Mouse (Mus musculus) MEL (cell line): ENCODE results near the gene Col18a1. TPM values are rescaled to one million over a fixed set of nuclear protein-coding genes. Genes with fewer than 3 reads are reported as not detected.

Source experiments
- DNase-seq: peaks from one replicate; pipeline ENCODE4 v3.0.0; 2011; ENCODE audit warnings: low read depth, low spot score
- H3K27ac ChIP-seq: 2 replicates; pipeline ENCODE4 v1.5.1; 2012; ENCODE audit warnings: low read depth, mild to moderate bottlenecking, control low read depth, low read length, moderate library complexity; ENCODE audit not compliant: control insufficient read depth
- H3K27me3 ChIP-seq, 2 experiments: fragments of 150-350 bp in 1 of 2; sonication (generic) in 1 of 2; 2 replicates each; pipeline ENCODE4 v1.6.1; 2012; ENCODE audit warnings: low read length in 2 of 2, mild to moderate bottlenecking in 2 of 2, improper control_type of control experiment in 1 of 2, moderate library complexity in 1 of 2; ENCODE audit not compliant: insufficient read depth in 2 of 2, control insufficient read depth in 1 of 2
- H3K36me3 ChIP-seq, 2 experiments: 2 replicates each; pipeline ENCODE4 v1.6.1; 2012 to 2014; ENCODE audit warnings: low read length in 2 of 2, improper control_type of control experiment in 1 of 2, inconsistent platforms in 1 of 2, mild to moderate bottlenecking in 1 of 2; ENCODE audit not compliant: insufficient read depth in 2 of 2, control insufficient read depth in 1 of 2
- H3K4me1 ChIP-seq, 2 experiments: fragments of 150-350 bp in 1 of 2; sonication (generic) in 1 of 2; 2 replicates each; pipeline ENCODE4 v1.6.1; 2012; ENCODE audit warnings: low read length in 2 of 2, improper control_type of control experiment in 1 of 2, mild to moderate bottlenecking in 1 of 2; ENCODE audit not compliant: insufficient read depth in 2 of 2, control insufficient read depth in 1 of 2
- H3K4me3 ChIP-seq, 2 experiments: fragments of 150-350 bp in 1 of 2; sonication (generic) in 1 of 2; 2 replicates each; pipeline ENCODE4 v1.5.1; 2012; ENCODE audit warnings: low read depth in 2 of 2, low read length in 2 of 2, mild to moderate bottlenecking in 2 of 2, moderate library complexity in 2 of 2, control low read depth in 1 of 2, improper control_type of control experiment in 1 of 2; ENCODE audit not compliant: control insufficient read depth in 1 of 2, insufficient read depth in 1 of 2
- H3K79me2 ChIP-seq: 2 replicates; pipeline ENCODE4 v1.6.1; 2012; ENCODE audit warnings: mild to moderate bottlenecking, low read length, moderate library complexity; ENCODE audit not compliant: control insufficient read depth, poor library complexity, insufficient read depth
- H3K9ac ChIP-seq: 2 replicates; pipeline ENCODE4 v1.6.1; 2012; ENCODE audit warnings: low read depth, mild to moderate bottlenecking, control low read depth, low read length, moderate library complexity; ENCODE audit not compliant: control insufficient read depth, poor library complexity, severe bottlenecking
- H3K9me3 ChIP-seq: fragments of 150-350 bp; sonication (generic); replicated peaks from 2 replicates; pipeline ENCODE4 v1.6.1; 2012; ENCODE audit warnings: mild to moderate bottlenecking, low read length, improper control_type of control experiment, moderate library complexity; ENCODE audit not compliant: insufficient read depth
- BHLHE40 ChIP-seq: IDR thresholded peaks from 2 replicates; pipeline ENCODE4 v1.6.1; 2012; ENCODE audit warnings: low read depth, mild to moderate bottlenecking, inconsistent platforms, low read length, improper control_type of control experiment, borderline replicate concordance
- CHD1 ChIP-seq: IDR thresholded peaks from 2 replicates; pipeline ENCODE4 v1.6.1; 2012; ENCODE audit warnings: low read depth, mild to moderate bottlenecking, inconsistent platforms, low read length, improper control_type of control experiment
- CHD2 ChIP-seq: IDR thresholded peaks from 2 replicates; pipeline ENCODE4 v1.6.1; 2011; ENCODE audit warnings: low read length, improper control_type of control experiment
- CTCF ChIP-seq, 3 experiments: IDR thresholded peaks in 2 of 3; conservative IDR thresholded peaks in 1 of 3; 2 replicates each; pipeline ENCODE4 v1.5.1; 2011 to 2012; ENCODE audit warnings: low read length in 3 of 3, low read depth in 2 of 3, mild to moderate bottlenecking in 2 of 3, improper control_type of control experiment in 1 of 3, inconsistent platforms in 1 of 3, mixed read lengths in 1 of 3, moderate library complexity in 1 of 3; ENCODE audit not compliant: control insufficient read depth in 1 of 3, insufficient read depth in 1 of 3, poor library complexity in 1 of 3, severe bottlenecking in 1 of 3
- EP300 ChIP-seq, 2 experiments: IDR thresholded peaks; 2 replicates each; pipeline ENCODE4 v1.6.1; 2011; ENCODE audit warnings: improper control_type of control experiment in 2 of 2, low read length in 2 of 2, low read depth in 1 of 2, mild to moderate bottlenecking in 1 of 2
- GABPA ChIP-seq: IDR thresholded peaks from 2 replicates; pipeline ENCODE4 v1.6.1; 2012; ENCODE audit warnings: low read depth, mild to moderate bottlenecking, inconsistent platforms, low read length, improper control_type of control experiment, moderate library complexity
- GATA1 ChIP-seq: IDR thresholded peaks from 2 replicates; pipeline ENCODE4 v1.6.1; 2011; ENCODE audit warnings: low read depth, low read length, improper control_type of control experiment
- JUND ChIP-seq: IDR thresholded peaks from 2 replicates; pipeline ENCODE4 v1.6.1; 2011; ENCODE audit warnings: low read depth, mild to moderate bottlenecking, improper control_type of control experiment, low read length
- KAT2A ChIP-seq: conservative IDR thresholded peaks from 2 replicates; pipeline ENCODE4 v1.6.1; 2012; ENCODE audit warnings: low read depth, low read length, improper control_type of control experiment, inconsistent platforms
- MXI1 ChIP-seq: IDR thresholded peaks from 2 replicates; pipeline ENCODE4 v1.6.1; 2011; ENCODE audit warnings: mild to moderate bottlenecking, low read depth, low read length, improper control_type of control experiment
- MYC ChIP-seq: IDR thresholded peaks from 2 replicates; pipeline ENCODE4 v1.6.1; 2011; ENCODE audit warnings: low read depth, mild to moderate bottlenecking, low read length, improper control_type of control experiment, moderate library complexity
- NELFE ChIP-seq: IDR thresholded peaks from 2 replicates; pipeline ENCODE4 v1.6.1; 2011; ENCODE audit warnings: low read depth, low read length, improper control_type of control experiment
- POLR2A ChIP-seq, 2 experiments: IDR thresholded peaks; 2 replicates each; pipeline ENCODE4 v1.6.1; 2011 to 2012; ENCODE audit warnings: low read length in 2 of 2, mild to moderate bottlenecking in 2 of 2, control low read depth in 1 of 2, improper control_type of control experiment in 1 of 2, low read depth in 1 of 2, moderate library complexity in 1 of 2; ENCODE audit not compliant: control insufficient read depth in 1 of 2, insufficient read depth in 1 of 2, poor library complexity in 1 of 2
- POLR2AphosphoS5 ChIP-seq: IDR thresholded peaks from 2 replicates; pipeline ENCODE4 v1.6.1; 2012; ENCODE audit warnings: low read depth, borderline replicate concordance, mild to moderate bottlenecking, inconsistent platforms, low read length, moderate library complexity, mixed read lengths
- RAD21 ChIP-seq: IDR thresholded peaks from 2 replicates; pipeline ENCODE4 v1.6.1; 2011; ENCODE audit warnings: mild to moderate bottlenecking, low read depth, low read length, improper control_type of control experiment
- SMC3 ChIP-seq: IDR thresholded peaks from 2 replicates; pipeline ENCODE4 v1.6.1; 2011; ENCODE audit warnings: low read depth, low read length, improper control_type of control experiment
- TCF12 ChIP-seq: IDR thresholded peaks from 2 replicates; pipeline ENCODE4 v1.6.1; 2014; ENCODE audit warnings: low read depth, mild to moderate bottlenecking, inconsistent platforms, low read length, improper control_type of control experiment, moderate library complexity
- UBTF ChIP-seq: IDR thresholded peaks from 2 replicates; pipeline ENCODE4 v1.6.1; 2012; ENCODE audit warnings: low read depth, mild to moderate bottlenecking, inconsistent platforms, low read length, improper control_type of control experiment, moderate library complexity, borderline replicate concordance; ENCODE audit not compliant: insufficient read depth
- ZKSCAN1 ChIP-seq: IDR thresholded peaks from 2 replicates; pipeline ENCODE4 v1.6.1; 2012; ENCODE audit warnings: low read depth, mild to moderate bottlenecking, inconsistent platforms, low read length, improper control_type of control experiment, moderate library complexity
- ZMIZ1 ChIP-seq: IDR thresholded peaks from 2 replicates; pipeline ENCODE4 v1.6.1; 2012; ENCODE audit warnings: low read depth, mild to moderate bottlenecking, inconsistent platforms, low read length, improper control_type of control experiment, moderate library complexity
- ZNF384 ChIP-seq: IDR thresholded peaks from 2 replicates; pipeline ENCODE4 v1.6.1; 2012; ENCODE audit warnings: low read depth, mild to moderate bottlenecking, inconsistent platforms, low read length, improper control_type of control experiment
- polyA plus RNA-seq, 2 experiments: library from polyadenylated mRNA; stranded (reverse) in 1 of 2; unstranded in 1 of 2; fragments of >175 nt in 1 of 2; fragments of >200 nt in 1 of 2; gene quantifications; 2 replicates each; pipeline versions ENCODE4 v1.2.1 to v1.2.4; 2012; ENCODE audit warnings: low replicate concordance in 2 of 2, low read depth in 1 of 2; ENCODE audit not compliant: insufficient read length in 2 of 2, insufficient read depth in 1 of 2, missing spikeins in 1 of 2
- total RNA-seq: library from RNA; depleted of rRNA; stranded (reverse); fragments of 300-350 nt; gene quantifications from 2 replicates; pipeline ENCODE4 v1.2.3, GENCODE M21; 2012

Gene Col18a1
- total and polyA plus RNA-seq, 3 experiments = 0.46 to 1.3 TPM; not detected in 1

DNA sequence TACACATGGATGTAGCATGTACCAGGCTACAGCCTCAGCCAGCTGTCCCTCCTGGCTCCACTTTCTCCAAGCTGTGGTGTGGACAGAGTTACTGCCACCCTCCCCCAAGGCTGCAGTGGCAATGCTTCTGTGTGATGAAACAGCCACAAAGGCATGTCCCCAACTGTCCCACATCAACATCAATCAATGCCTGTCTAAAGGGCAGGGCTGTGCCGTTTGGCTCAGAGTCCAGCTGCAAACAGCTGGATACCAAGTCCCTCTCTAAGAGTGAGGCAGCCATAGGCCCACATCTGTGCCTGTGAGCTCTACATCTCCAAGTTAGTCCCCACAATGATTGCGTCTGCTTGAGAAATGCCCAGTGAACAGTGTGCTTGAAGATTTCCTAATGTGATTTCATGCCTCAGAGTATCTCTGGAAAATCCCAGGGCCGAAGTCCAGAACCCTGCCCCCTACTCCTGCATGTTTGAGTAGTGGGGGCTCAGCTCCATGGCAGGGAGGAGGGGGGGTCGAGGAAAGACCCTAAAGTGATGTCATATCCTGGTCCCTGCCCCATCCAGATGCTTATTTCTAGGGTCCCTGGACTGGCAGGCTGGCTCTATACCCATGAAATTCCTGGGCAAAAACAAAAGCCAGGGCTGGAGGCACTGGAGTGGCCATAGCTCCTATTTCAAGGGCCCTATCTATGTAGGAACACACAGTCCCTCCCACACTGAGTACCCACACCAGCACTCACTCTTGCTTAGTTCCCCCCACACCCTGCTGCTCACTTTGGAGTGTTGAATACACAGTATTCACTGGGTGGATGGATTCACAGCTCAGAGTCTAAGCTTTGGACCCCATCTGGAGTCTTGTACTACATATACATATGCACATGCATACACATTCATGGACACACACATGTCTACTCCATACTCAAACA lies 49.6 kb downstream of the Col18a1 start (continued):
- TF ChIP-seq ZNF384 (no peak), CHD1 (no peak), CHD2 (no peak)
- TF ChIP-seq, all 39 proteins: peak for 0

DNA sequence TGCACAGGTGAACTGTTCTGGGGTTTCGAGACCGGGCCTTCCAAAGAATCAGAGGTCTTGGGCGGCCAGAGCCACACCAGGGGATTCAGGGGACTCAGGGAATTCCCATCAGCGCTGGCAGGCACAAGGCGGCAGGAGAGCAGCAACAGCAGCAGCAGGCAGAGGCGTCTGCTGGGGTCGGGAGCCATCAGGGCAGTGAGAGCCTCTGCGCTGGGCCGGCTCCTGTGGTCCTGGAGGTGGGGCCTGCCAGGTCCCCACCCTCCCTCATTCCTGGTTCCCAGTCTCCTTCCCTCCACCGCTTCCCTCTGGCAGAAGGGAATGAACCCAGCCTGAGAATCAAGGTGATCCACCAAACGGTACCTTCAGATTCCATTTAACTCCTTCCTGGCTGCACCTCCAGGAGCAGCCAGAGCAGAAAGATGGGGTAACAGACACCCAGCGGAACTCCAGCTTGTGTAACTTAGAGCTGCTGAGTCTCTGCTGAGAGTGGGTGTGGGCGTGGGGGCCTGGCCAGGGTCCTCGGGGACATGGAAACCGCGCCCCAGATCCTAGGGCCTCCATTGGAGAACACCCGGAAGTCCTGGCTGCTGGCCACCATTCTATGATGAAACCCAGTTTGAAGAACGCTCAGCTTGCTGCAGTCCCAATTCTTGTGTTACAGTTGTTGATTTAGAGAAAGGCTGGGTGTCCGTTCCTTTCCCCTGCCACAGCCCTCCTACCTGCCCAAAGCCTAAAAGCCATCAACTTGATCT lies 52.7 kb downstream of the Col18a1 start:
- DNase-seq = no peak
- H3K9ac ChIP-seq = no peak overlapping the region
- no peak overlapping the region for H3K4me3 ChIP-seq

DNA sequence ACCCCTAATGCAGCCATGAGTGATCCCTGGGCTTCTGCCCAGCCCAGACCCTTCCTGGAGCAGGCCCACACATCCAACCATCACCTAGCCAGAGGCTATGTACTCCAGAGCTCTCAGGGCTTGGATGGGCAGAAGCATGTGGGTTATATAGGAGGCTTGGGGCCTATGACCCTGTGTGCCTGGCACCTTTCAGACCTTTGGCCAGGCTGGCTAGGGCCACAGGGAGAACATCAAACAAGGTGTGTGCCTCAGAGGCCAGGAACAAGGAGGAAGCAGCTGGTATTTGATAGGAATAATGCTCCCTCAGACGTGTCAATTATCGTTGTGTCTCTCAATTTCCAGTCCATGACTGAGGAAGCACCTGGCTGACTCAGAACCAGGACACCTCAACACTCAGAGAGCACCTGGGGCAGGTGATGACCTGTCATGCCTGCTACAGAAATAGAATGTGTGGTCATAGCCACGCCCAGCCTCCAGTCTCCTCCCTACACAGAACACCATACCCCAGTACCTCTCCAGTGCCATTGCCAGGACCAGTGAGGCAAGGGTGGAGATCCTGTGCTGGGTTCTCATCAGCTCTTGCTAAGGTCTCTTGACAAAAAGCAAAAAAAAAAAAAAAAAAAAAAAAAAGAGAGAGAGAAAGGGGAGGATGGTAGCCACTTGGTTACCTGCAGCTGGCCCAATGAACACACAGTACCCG lies 54.6 kb downstream of the Col18a1 start:
- no peaks in the 10 kb centered on the region for H3K9me3 ChIP-seq
- no peak overlapping the region for H3K27ac ChIP-seq
- no peaks in the 10 kb centered on the region for H3K36me3 ChIP-seq
- no peak for DNase-seq
- TF ChIP-seq SMC3 (no peak), RAD21 (no peak), MXI1 (no peak), ZNF384 (no peak), MYC (no peak), NELFE (no peak), UBTF (no peak)
- no peaks in the 10 kb centered on the region for H3K79me2 ChIP-seq
- no peaks in the 10 kb centered on the region for H3K4me1 ChIP-seq
- no peak overlapping the region for H3K4me3 ChIP-seq
- H3K9ac ChIP-seq = no peak overlapping the region
- peaks cover 0 to 2% of the 10 kb centered on the region in 2 experiments; a peak in 2 of 4 replicates for H3K27me3 ChIP-seq

More for the DNA sequence above, 52.7 kb downstream of the Col18a1 start:
- no peak overlapping the region for H3K27ac ChIP-seq
- TF ChIP-seq POLR2A (IDR thresholded peaks at IDR 0.05; ENCODE audit: control insufficient read depth in 1 of 2, insufficient read depth in 1 of 2, low read depth in 1 of 2, low read length in 2 of 2, poor library complexity in 1 of 2) = no peak
- TF ChIP-seq GATA1 = no peak
- TF ChIP-seq JUND = no peak
- no peak for TF ChIP-seq GABPA
- no peak for TF ChIP-seq ZKSCAN1
- no peak for TF ChIP-seq TCF12
- TF ChIP-seq CHD2 = no peak
- TF ChIP-seq KAT2A = no peak
- no peak for TF ChIP-seq ZNF384
- no peak for TF ChIP-seq BHLHE40
- TF ChIP-seq EP300 (IDR thresholded peaks at IDR 0.05; ENCODE audit: low read depth in 1 of 2, low read length in 2 of 2) = no peak
- no peak for TF ChIP-seq POLR2AphosphoS5
- TF ChIP-seq ZMIZ1 = no peak
- no peak for TF ChIP-seq CTCF (IDR thresholded peaks at IDR 0.05 in 2 of 3, conservative IDR thresholded peaks at IDR 0.05 in 1 of 3; ENCODE audit: control insufficient read depth in 1 of 3, insufficient read depth in 1 of 3, low read depth in 2 of 3, low read length in 3 of 3, poor library complexity in 1 of 3, severe bottlenecking in 1 of 3)
- TF ChIP-seq, all 39 proteins: peak for 0
- Histone ChIP-seq H3K79me2 (no peaks in the 10 kb centered on the region), H3K36me3 (no peaks in the 10 kb centered on the region), H3K27me3 (no peaks in the 10 kb centered on the region; a peak in 2 of 4 replicates), H3K9me3 (no peaks in the 10 kb centered on the region), H3K4me1 (no peaks in the 10 kb centered on the region)
